Mouse (Mus musculus) CH12.LX (cell line): ENCODE measurements around the gene Neurl1b. TPM values are rescaled to one million over a fixed set of nuclear protein-coding genes. Genes with fewer than 3 reads are reported as not detected.

Experiments
- DNase-seq: peaks from one replicate; pipeline ENCODE4 v3.0.0-alpha.2; 2013; ENCODE audit errors: extremely low read depth
- H3K27ac ChIP-seq: 2 replicates; pipeline ENCODE4 v1.5.1; 2012; ENCODE audit warnings: low read depth, mild to moderate bottlenecking, control low read depth, moderate library complexity; ENCODE audit not compliant: insufficient read depth
- H3K27me3 ChIP-seq: replicated peaks from 2 replicates; pipeline ENCODE3; 2012; ENCODE audit warnings: inconsistent platforms
- H3K36me3 ChIP-seq, 2 experiments: replicated peaks in 1 of 2; 2 replicates each; pipeline versions ENCODE3 to v1.6.1; 2012; ENCODE audit warnings: inconsistent platforms in 1 of 2, low read length in 1 of 2, mild to moderate bottlenecking in 1 of 2, mixed read lengths in 1 of 2, moderate library complexity in 1 of 2; ENCODE audit not compliant: control insufficient read depth in 1 of 2, insufficient read depth in 1 of 2
- H3K4me1 ChIP-seq, 2 experiments: 2 replicates each; pipeline ENCODE4 v1.6.1; 2012; ENCODE audit warnings: inconsistent platforms in 1 of 2, moderate library complexity in 1 of 2; ENCODE audit not compliant: insufficient read depth in 2 of 2, control insufficient read depth in 1 of 2
- H3K4me2 ChIP-seq: 2 replicates; pipeline ENCODE4 v1.6.1; 2012; ENCODE audit warnings: low read depth, mild to moderate bottlenecking, control low read depth; ENCODE audit not compliant: poor library complexity, insufficient read depth, severe bottlenecking
- H3K4me3 ChIP-seq, 3 experiments: fragments of 150-350 bp in 1 of 3; sonication (generic) in 1 of 3; replicated peaks in 1 of 3; 2 replicates each; pipeline versions ENCODE3 to v1.5.1; 2011 to 2012; ENCODE audit warnings: low read depth in 2 of 3, low read length in 2 of 3, mild to moderate bottlenecking in 2 of 3, moderate library complexity in 2 of 3, control low read depth in 1 of 3, improper control_type of control experiment in 1 of 3, inconsistent platforms in 1 of 3, mixed read lengths in 1 of 3; ENCODE audit not compliant: poor library complexity in 1 of 3
- H3K79me2 ChIP-seq: replicated peaks from 2 replicates; pipeline ENCODE4 v1.6.1; 2012; ENCODE audit warnings: mild to moderate bottlenecking, moderate library complexity; ENCODE audit not compliant: control insufficient read depth, poor library complexity, insufficient read depth, severe bottlenecking; ENCODE audit errors: extremely low read depth
- H3K9ac ChIP-seq: 2 replicates; pipeline ENCODE4 v1.6.1; 2012; ENCODE audit warnings: low read depth, mild to moderate bottlenecking, control low read depth, moderate library complexity; ENCODE audit not compliant: insufficient read depth
- H3K9me3 ChIP-seq: replicated peaks from 2 replicates; pipeline ENCODE3; 2012; ENCODE audit warnings: low read length, inconsistent platforms, mixed read lengths
- BHLHE40 ChIP-seq: IDR thresholded peaks from 2 replicates; pipeline ENCODE4 v1.6.1; 2011; ENCODE audit warnings: mild to moderate bottlenecking, low read depth, low read length, improper control_type of control experiment
- CHD2 ChIP-seq: IDR thresholded peaks from 2 replicates; pipeline ENCODE4 v1.6.1; 2011; ENCODE audit warnings: low read length, improper control_type of control experiment
- CTCF ChIP-seq, 2 experiments: IDR thresholded peaks in 1 of 2; conservative IDR thresholded peaks in 1 of 2; 2 replicates each; pipeline ENCODE4 v1.5.1; 2011 to 2012; ENCODE audit warnings: low read depth in 2 of 2, low read length in 2 of 2, improper control_type of control experiment in 1 of 2, inconsistent platforms in 1 of 2, mild to moderate bottlenecking in 1 of 2, moderate library complexity in 1 of 2
- ELF1 ChIP-seq: IDR thresholded peaks from 2 replicates; pipeline ENCODE4 v1.6.1; 2014; ENCODE audit warnings: low read depth, mild to moderate bottlenecking, inconsistent platforms, low read length, improper control_type of control experiment
- ETS1 ChIP-seq: conservative IDR thresholded peaks from 2 replicates; pipeline ENCODE4 v1.6.1; 2012; ENCODE audit warnings: low read depth, mild to moderate bottlenecking, inconsistent platforms, low read length, improper control_type of control experiment, moderate library complexity
- HCFC1 ChIP-seq: IDR thresholded peaks from 2 replicates; pipeline ENCODE4 v1.6.1; 2012; ENCODE audit warnings: low read depth, mild to moderate bottlenecking, inconsistent platforms, low read length, improper control_type of control experiment
- JUND ChIP-seq: conservative IDR thresholded peaks from 2 replicates; pipeline ENCODE4 v1.6.1; 2011; ENCODE audit warnings: low read depth, low read length, improper control_type of control experiment
- KAT2A ChIP-seq: IDR thresholded peaks from 2 replicates; pipeline ENCODE4 v1.6.1; 2012; ENCODE audit warnings: low read length, improper control_type of control experiment, inconsistent platforms; ENCODE audit not compliant: insufficient replicate concordance
- MAFK ChIP-seq: IDR thresholded peaks from 2 replicates; pipeline ENCODE4 v1.6.1; 2011; ENCODE audit warnings: low read length, improper control_type of control experiment; ENCODE audit not compliant: insufficient replicate concordance
- MAX ChIP-seq: IDR thresholded peaks from 2 replicates; pipeline ENCODE4 v1.6.1; 2011; ENCODE audit warnings: low read length, improper control_type of control experiment
- MAZ ChIP-seq: IDR thresholded peaks from 2 replicates; pipeline ENCODE4 v1.6.1; 2012; ENCODE audit warnings: low read depth, mild to moderate bottlenecking, inconsistent platforms, low read length, improper control_type of control experiment, moderate library complexity
- MEF2A ChIP-seq: IDR thresholded peaks from 2 replicates; pipeline ENCODE4 v1.6.1; 2014; ENCODE audit warnings: low read depth, mild to moderate bottlenecking, inconsistent platforms, low read length, improper control_type of control experiment, borderline replicate concordance
- MYC ChIP-seq: IDR thresholded peaks from 2 replicates; pipeline ENCODE4 v1.6.1; 2011; ENCODE audit warnings: low read depth, mild to moderate bottlenecking, improper control_type of control experiment, low read length
- NELFE ChIP-seq: IDR thresholded peaks from 2 replicates; pipeline ENCODE4 v1.6.1; 2011; ENCODE audit warnings: low read depth, low read length, improper control_type of control experiment
- NRF1 ChIP-seq: IDR thresholded peaks from 2 replicates; pipeline ENCODE4 v1.6.1; 2014; ENCODE audit warnings: low read depth, mild to moderate bottlenecking, inconsistent platforms, low read length, improper control_type of control experiment, moderate library complexity
- POLR2A ChIP-seq: IDR thresholded peaks from 2 replicates; pipeline ENCODE4 v1.6.1; 2011; ENCODE audit warnings: low read depth, mild to moderate bottlenecking, improper control_type of control experiment, low read length
- RCOR1 ChIP-seq: conservative IDR thresholded peaks from 2 replicates; pipeline ENCODE4 v1.6.1; 2012; ENCODE audit warnings: low read depth, mild to moderate bottlenecking, inconsistent platforms, low read length, improper control_type of control experiment
- SIN3A ChIP-seq: IDR thresholded peaks from 2 replicates; pipeline ENCODE4 v1.6.1; 2012; ENCODE audit warnings: low read length, improper control_type of control experiment, inconsistent platforms
- SMC3 ChIP-seq: IDR thresholded peaks from 2 replicates; pipeline ENCODE4 v1.6.1; 2011; ENCODE audit warnings: low read depth, low read length, improper control_type of control experiment
- TCF12 ChIP-seq: IDR thresholded peaks from 2 replicates; pipeline ENCODE4 v1.6.1; 2014; ENCODE audit warnings: low read depth, mild to moderate bottlenecking, inconsistent platforms, low read length, improper control_type of control experiment
- UBTF ChIP-seq: IDR thresholded peaks from 2 replicates; pipeline ENCODE4 v1.6.1; 2012; ENCODE audit warnings: low read depth, mild to moderate bottlenecking, inconsistent platforms, low read length, improper control_type of control experiment, moderate library complexity
- USF1 ChIP-seq: IDR thresholded peaks from 2 replicates; pipeline ENCODE4 v1.6.1; 2014; ENCODE audit warnings: low read depth, mild to moderate bottlenecking, inconsistent platforms, low read length, improper control_type of control experiment
- USF2 ChIP-seq: conservative IDR thresholded peaks from 2 replicates; pipeline ENCODE4 v1.6.1; 2011; ENCODE audit warnings: low read depth, low read length, improper control_type of control experiment
- ZC3H11A ChIP-seq: IDR thresholded peaks from 2 replicates; pipeline ENCODE4 v1.6.1; 2012; ENCODE audit warnings: low read depth, mild to moderate bottlenecking, inconsistent platforms, low read length, improper control_type of control experiment
- ZKSCAN1 ChIP-seq: IDR thresholded peaks from 2 replicates; pipeline ENCODE4 v1.6.1; 2012; ENCODE audit warnings: low read depth, inconsistent platforms, low read length, improper control_type of control experiment, borderline replicate concordance
- ZNF384 ChIP-seq: IDR thresholded peaks from 2 replicates; pipeline ENCODE4 v1.6.1; 2012; ENCODE audit warnings: low read depth, low read length, improper control_type of control experiment, inconsistent platforms
- dilution Hi-C: fragments of 300-500 bp; cut with MboI; formaldehyde crosslinking; loops from 2 replicates; pipeline ENCODE4 v1.14.3; 2020; ENCODE audit warnings: low sequenced_read_pairs; ENCODE audit not compliant: extremely low pct_unique_long_range_greater_than_20kb, extremely low pct_ligation_motif_present
- in situ Hi-C: fragments of 300-500 bp; cut with MboI; formaldehyde crosslinking; loops from 3 replicates; pipeline ENCODE4 v1.14.3; 2019; ENCODE audit warnings: low sequenced_read_pairs, low pct_ligation_motif_present, low pct_unique_long_range_greater_than_20kb, mixed read lengths
- polyA plus RNA-seq: library from polyadenylated mRNA; unstranded; fragments of >175 nt; gene quantifications from 2 replicates; pipeline ENCODE4 v1.2.1, GENCODE M21; 2012; ENCODE audit warnings: low read depth; ENCODE audit not compliant: insufficient read length
- total RNA-seq, 2 experiments: library from RNA; depleted of rRNA; stranded (reverse); fragments of 300-350 nt in 1 of 2; fragments of >200 nt in 1 of 2; gene quantifications; 2 replicates each; pipeline ENCODE4 v1.2.3; 2012 to 2014

Neurl1b gene
- total and polyA plus RNA-seq, 3 experiments: 0.25 TPM; not detected in 2

DNA sequence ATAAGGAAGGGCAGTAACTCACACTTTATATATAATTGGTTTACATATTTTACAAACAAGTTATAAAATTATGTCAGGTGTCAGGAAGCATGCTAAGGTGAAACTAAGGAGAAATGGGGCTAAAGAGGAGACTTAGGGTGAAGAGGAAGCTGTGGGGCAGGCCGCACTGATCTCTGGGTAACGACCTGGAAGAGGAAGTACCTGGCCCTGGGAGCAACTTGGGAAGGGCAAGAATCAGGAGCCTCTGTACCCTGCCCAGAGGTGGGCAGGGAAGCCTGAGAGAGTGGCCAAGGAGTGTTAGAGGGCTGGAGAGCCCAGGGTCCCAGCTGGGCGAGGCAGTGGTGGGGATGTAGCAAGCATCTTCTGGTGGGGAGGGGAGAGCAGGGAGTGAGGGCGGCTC, 66.3 kb downstream of the Neurl1b start:
- Histone ChIP-seq H3K79me2 (no peaks in the 10 kb centered on the region), H3K27ac (no peak overlapping the region), H3K4me2 (no peak overlapping the region), H3K9ac (no peak overlapping the region), H3K4me3 (no peak overlapping the region), H3K9me3 (no peaks in the 10 kb centered on the region), H3K36me3 (no peaks in the 10 kb centered on the region), H3K27me3 (no peaks in the 10 kb centered on the region), H3K4me1 (peaks cover 4 to 5% of the 10 kb centered on the region in 2 experiments; a peak in 3 of 4 replicates)
- dilution Hi-C loops: no loop called here
- in situ Hi-C loops: no loop called here
- no peak for DNase-seq
- TF ChIP-seq USF1 (no peak), RCOR1 (no peak), NRF1 (no peak), POLR2A (no peak), MEF2A (no peak), MAZ (no peak), ZKSCAN1 (no peak), MYC (no peak), HCFC1 (no peak), NELFE (no peak), CHD2 (no peak), ELF1 (no peak), ZNF384 (no peak), USF2 (no peak), JUND (no peak), BHLHE40 (no peak), MAFK (no peak), UBTF (no peak)

DNA sequence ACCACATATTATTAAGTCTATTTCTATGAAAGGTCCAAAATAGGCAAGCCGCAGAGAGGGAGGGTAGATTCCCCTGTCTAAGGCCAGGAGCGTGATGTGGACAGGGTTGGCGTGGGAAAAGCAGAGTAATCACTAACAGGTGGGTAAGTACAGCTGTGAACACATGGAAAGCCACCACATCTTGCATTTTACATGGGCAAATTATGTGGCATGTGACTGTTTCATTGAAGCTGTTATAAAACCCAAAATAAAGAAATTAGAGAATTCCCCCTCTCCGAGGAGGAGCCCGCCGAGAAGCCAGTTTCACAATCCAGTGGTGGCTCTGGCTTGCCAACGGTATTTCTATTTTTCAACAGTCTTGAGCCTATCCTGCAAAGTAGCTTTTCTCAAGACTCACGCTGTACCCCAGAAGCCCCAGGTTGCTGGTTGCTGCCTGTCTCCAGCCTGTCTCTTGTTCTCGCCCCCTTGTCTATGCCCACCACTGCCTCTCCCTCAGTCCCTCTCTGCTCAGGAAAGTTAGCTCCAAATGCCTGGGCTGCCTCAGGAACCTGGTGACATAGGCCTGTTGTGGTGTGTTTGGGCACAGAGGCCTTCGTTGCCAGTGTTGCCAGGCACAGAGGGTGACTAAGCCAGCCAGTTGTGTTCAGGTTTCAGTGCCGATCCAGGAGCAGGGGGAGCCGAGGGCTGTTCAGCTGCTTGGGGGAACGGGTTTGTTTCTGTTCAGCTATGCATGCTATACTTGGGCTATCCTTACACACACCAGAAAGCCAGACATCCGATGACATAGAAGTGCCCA, 70.2 kb downstream of the Neurl1b start:
- Histone ChIP-seq H3K36me3 (no peaks in the 10 kb centered on the region), H3K4me3 (no peak overlapping the region), H3K27me3 (peaks cover 4% of the 10 kb centered on the region), H3K4me2 (no peak overlapping the region), H3K4me1 (peaks cover 3 to 4% of the 10 kb centered on the region in 2 experiments; a peak in 2 of 4 replicates), H3K79me2 (no peaks in the 10 kb centered on the region), H3K9ac (no peak overlapping the region), H3K9me3 (no peaks in the 10 kb centered on the region), H3K27ac (no peak overlapping the region)
- TF ChIP-seq ZC3H11A: no peak
- no peak for TF ChIP-seq UBTF
- no peak for TF ChIP-seq MAX
- no peak for TF ChIP-seq CTCF (conservative IDR thresholded peaks at IDR 0.05 in 1 of 2, IDR thresholded peaks at IDR 0.05 in 1 of 2; ENCODE audit: low read depth in 2 of 2, low read length in 2 of 2)
- no peak for TF ChIP-seq ETS1
- TF ChIP-seq TCF12: no peak
- TF ChIP-seq SIN3A: no peak
- no peak for TF ChIP-seq KAT2A
- TF ChIP-seq POLR2A: no peak
- TF ChIP-seq MAZ: no peak
- no peak for TF ChIP-seq SMC3
- DNase-seq: no peak
- in situ Hi-C loops (no loop called here), dilution Hi-C loops (no loop called here)
